Mouse (Mus musculus) kidney, postnatal 0 days (tissue): ENCODE data around the gene Macrod2. TPM values are rescaled to one million over a fixed set of nuclear protein-coding genes. Genes with fewer than 3 reads are reported as not detected.

Experiments
- ATAC-seq: fragments of 200-750 bp; cut with Nextera tagmentation; replicated peaks from 2 replicates; pipeline ENCODE4 v1.8.0; 2017; ENCODE audit warnings: low read depth, moderate number of reproducible peaks, moderate TSS enrichment, moderate library complexity; ENCODE audit not compliant: low FRiP score
- DNase-seq: peaks from one replicate; pipeline ENCODE4 v3.0.0-alpha.2; 2016; ENCODE audit warnings: low spot score
- H3K27ac ChIP-seq: fragments of 300-500 bp; sonication (generic); 2 replicates; pipeline ENCODE4 v1.5.1; 2014; ENCODE audit warnings: mild to moderate bottlenecking
- H3K27me3 ChIP-seq: fragments of 300-500 bp; sonication (generic); 2 replicates; pipeline ENCODE4 v1.6.1; 2014; ENCODE audit warnings: low read length, mixed read lengths; ENCODE audit not compliant: insufficient read depth
- H3K36me3 ChIP-seq: fragments of 300-500 bp; sonication (generic); 2 replicates; pipeline ENCODE4 v1.6.1; 2014; ENCODE audit warnings: low read length, mixed read lengths; ENCODE audit not compliant: insufficient read depth
- H3K4me1 ChIP-seq: fragments of 300-500 bp; sonication (generic); replicated peaks from 2 replicates; pipeline ENCODE4 v1.6.1; 2014; ENCODE audit warnings: antibody characterized with exemption, low read length, mixed read lengths; ENCODE audit not compliant: insufficient read depth
- H3K4me2 ChIP-seq: fragments of 300-500 bp; sonication (generic); 2 replicates; pipeline ENCODE4 v1.6.1; 2014; ENCODE audit warnings: mild to moderate bottlenecking, low read length, moderate library complexity, mixed read lengths
- H3K4me3 ChIP-seq: fragments of 300-500 bp; sonication (generic); replicated peaks from 2 replicates; pipeline ENCODE4 v1.5.1; 2014; ENCODE audit warnings: low read depth, low read length
- H3K9ac ChIP-seq: fragments of 300-500 bp; sonication (generic); 2 replicates; pipeline ENCODE4 v1.6.1; 2014; ENCODE audit warnings: low read depth, low read length
- H3K9me3 ChIP-seq: fragments of 300-500 bp; sonication (generic); replicated peaks from 2 replicates; pipeline ENCODE4 v1.6.1; 2016; ENCODE audit warnings: low read length, inconsistent platforms, mixed read lengths
- CTCF ChIP-seq: IDR thresholded peaks from 2 replicates; pipeline ENCODE4 v1.5.1; 2016; ENCODE audit warnings: antibody characterized with exemption, low read depth, mild to moderate bottlenecking, moderate library complexity
- WGBS: fragments of 180-500 bp; shearing (Covaris S2); extraction: QIAGEN DNeasy Blood & Tissue Kit; methylation state at CpG from one replicate; pipeline ENCODE4 v1.1.7; 2014; 5-methylcytosine and 5-hydroxymethylcytosine counted together
- polyA plus RNA-seq: library from polyadenylated mRNA; unstranded; fragments of >200 nt; fragmentation: Nextera tagmentation; extraction: Ambion mirVana; gene quantifications from 2 replicates; pipeline ENCODE4 v1.2.1, GENCODE M21; 2015

Macrod2 gene
- polyA plus RNA-seq, 1 experiment from 2014 or later: 28.6 TPM

DNA sequence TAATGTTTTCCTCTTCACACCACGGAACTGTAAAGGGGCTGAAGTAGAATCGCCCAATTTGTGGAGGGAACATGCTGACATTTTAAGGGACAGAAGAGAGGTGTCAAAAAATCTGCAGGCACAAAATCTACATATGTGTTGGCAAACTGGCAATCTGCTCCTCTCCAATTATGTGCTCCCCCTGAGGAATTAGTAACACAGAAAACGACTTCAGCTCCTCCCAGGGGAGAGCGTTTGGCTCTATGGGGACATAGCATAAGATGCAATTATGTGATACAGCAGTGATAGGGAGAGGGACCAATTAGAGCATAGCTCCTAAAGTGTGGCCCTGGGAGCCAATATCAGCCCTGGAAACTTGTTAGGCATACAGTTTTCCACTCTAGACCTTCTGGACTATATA lies 1317.2 kb downstream of the Macrod2 start:
- no peak overlapping the region for H3K4me2 ChIP-seq
- whole genome bisulfite sequencing: 83% methylated on average over 4 of the region's 4 CpGs
- no peaks in the 10 kb centered on the region for H3K4me1 ChIP-seq
- DNase-seq: no peak
- no peaks in the 10 kb centered on the region for H3K27me3 ChIP-seq
- no peak for ATAC-seq
- no peaks in the 10 kb centered on the region for H3K36me3 ChIP-seq
- no peak overlapping the region for H3K4me3 ChIP-seq
- H3K9me3 ChIP-seq: no peaks in the 10 kb centered on the region
- no peak overlapping the region for H3K9ac ChIP-seq
- TF ChIP-seq CTCF: no peak
- no peak overlapping the region for H3K27ac ChIP-seq

DNA sequence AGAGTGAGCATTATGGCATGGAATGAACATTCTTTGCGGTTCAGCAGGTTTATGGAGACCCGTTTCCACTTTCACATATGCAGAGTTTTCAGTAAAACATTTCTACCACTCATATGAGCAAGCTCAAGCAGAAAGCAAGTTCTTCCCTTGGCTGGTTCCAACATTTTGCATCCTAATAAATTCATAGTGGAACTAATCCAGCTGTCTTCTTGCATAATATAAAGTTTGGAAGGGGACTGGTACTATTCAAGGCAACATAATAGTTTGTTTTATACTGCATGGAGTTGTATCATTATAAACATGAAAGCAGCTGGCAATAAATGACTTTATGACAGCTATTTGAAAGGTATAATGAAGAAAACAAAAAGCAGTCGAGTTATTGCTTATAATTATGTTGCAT lies 1320.0 kb downstream of the Macrod2 start:
- Histone ChIP-seq H3K4me3 (no peak overlapping the region), H3K9me3 (no peaks in the 10 kb centered on the region), H3K9ac (no peak overlapping the region), H3K4me1 (no peaks in the 10 kb centered on the region), H3K4me2 (no peak overlapping the region), H3K27me3 (no peaks in the 10 kb centered on the region), H3K36me3 (no peaks in the 10 kb centered on the region), H3K27ac (no peak overlapping the region)
- WGBS: 71% methylated on average over 3 of the region's 3 CpGs
- ATAC-seq: no peak
- no peak for DNase-seq
- TF ChIP-seq CTCF: no peak

DNA sequence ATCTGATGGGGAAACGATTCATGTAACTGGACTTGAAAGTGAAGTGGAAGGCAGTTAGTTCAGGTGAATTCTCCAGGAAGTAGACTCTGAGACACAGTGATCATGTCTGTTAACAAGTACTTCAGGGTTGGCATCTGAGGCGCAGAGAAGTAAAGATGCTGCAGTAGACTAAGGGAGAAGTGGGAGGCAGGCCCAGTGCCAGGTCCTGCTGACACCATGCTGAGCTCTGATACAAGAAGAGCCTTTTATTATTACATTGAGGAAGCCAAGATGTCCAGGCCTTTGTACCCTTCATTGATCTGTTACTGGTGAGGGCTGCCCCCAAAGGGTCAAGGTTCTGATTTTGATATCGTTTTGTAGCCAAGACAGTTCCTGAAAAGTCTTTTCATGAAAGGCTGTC lies 1327.4 kb downstream of the Macrod2 start:
- Histone ChIP-seq H3K4me3 (no peak overlapping the region), H3K36me3 (no peaks in the 10 kb centered on the region), H3K9ac (no peak overlapping the region), H3K4me1 (no peaks in the 10 kb centered on the region), H3K9me3 (no peaks in the 10 kb centered on the region), H3K27ac (no peak overlapping the region), H3K27me3 (no peaks in the 10 kb centered on the region), H3K4me2 (no peak overlapping the region)
- no peak for TF ChIP-seq CTCF
- DNase-seq (no peak), ATAC-seq (no peak)
- 70% methylated on average over 3 of the region's 3 CpGs for WGBS

DNA sequence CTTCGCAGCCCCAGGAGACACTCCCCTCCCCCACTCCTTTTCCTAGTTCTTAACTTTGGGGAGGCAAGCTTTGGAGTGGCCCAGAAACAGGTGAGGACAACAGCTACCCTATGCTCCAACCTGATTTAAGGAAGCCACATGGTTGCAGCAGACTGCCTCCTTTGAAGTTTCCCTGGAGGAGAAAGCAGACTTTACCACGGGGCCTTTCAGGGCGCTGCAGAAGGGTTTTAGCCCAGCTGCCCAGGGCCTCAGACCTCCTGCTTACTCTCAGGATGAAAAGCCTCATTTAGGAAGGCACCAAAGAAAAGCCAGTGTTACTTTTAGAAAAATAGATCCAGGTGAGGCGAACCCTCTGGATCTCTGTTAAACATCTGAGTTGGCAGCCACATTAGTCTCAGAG lies 1333.9 kb downstream of the Macrod2 start:
- TF ChIP-seq CTCF: no peak
- ATAC-seq (no peak), DNase-seq (no peak)
- no peaks in the 10 kb centered on the region for H3K9me3 ChIP-seq
- H3K4me3 ChIP-seq: no peak overlapping the region
- no peaks in the 10 kb centered on the region for H3K36me3 ChIP-seq
- no peak overlapping the region for H3K4me2 ChIP-seq
- no peaks in the 10 kb centered on the region for H3K4me1 ChIP-seq
- H3K27ac ChIP-seq: no peak overlapping the region
- H3K9ac ChIP-seq: no peak overlapping the region
- H3K27me3 ChIP-seq: no peaks in the 10 kb centered on the region
- 57% methylated on average over 4 of the region's 4 CpGs for WGBS

DNA sequence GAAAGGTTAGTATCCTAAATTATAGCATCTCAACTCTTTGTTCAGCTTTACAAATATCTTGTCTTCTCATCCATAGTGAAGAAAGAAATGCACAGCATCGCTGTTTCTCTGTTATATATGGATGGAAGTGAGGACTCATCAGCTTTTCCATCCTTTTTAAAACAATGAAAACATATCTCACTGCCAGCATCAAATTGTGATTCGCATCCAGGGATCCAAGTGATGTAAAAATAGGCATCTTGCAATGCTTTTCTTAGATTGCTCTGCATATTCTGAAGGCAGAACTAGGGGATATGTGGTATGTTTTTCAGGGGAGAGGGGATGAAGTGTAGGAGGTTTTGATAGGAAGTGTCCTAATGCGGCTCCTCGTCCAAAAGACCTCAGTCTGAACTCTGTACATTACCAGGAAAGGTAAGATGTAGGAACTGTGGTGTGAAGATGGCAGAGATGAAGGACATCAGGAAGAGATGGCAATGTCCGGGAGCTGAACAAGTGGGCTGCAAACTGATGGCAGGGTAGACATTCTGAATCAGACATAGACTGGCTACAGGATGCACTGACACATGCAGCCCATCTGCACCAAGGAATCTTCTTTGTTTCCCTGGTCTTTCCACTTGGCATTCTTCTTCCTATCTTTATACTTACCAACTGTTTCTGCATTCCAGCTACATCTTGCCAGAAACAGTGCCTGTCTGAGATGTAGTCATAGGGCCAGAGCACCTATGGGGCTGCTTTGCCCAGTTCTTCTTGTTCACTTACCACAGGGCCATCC lies 1341.8 kb downstream of the Macrod2 start:
- Histone ChIP-seq H3K9me3 (no peaks in the 10 kb centered on the region), H3K9ac (no peak overlapping the region), H3K4me2 (no peak overlapping the region), H3K27me3 (no peaks in the 10 kb centered on the region), H3K27ac (no peak overlapping the region), H3K36me3 (no peaks in the 10 kb centered on the region), H3K4me1 (no peaks in the 10 kb centered on the region), H3K4me3 (no peak overlapping the region)
- DNase-seq: no peak
- no peak for ATAC-seq
- no peak for TF ChIP-seq CTCF
- WGBS: 85% methylated on average over 5 of the region's 5 CpGs

DNA sequence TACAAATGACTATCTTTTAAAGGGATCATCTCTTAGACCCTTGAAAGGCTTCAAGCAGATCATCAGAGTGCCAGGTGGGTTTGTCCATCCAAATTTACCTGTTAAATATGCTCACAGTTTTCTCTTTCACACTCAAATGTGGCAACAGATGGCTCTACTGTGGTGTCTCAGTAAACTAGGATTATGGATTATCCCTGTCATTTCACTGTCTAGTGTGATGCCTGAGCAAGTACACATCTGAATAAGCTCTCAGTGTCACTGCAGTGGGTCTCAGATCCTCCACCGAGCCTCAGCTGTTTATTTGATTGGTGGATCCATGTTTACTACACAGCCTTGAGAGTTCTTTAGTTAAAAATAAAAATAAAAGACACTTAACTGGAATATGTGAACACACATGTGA lies 1343.6 kb downstream of the Macrod2 start:
- no peak overlapping the region for H3K4me3 ChIP-seq
- no peak for TF ChIP-seq CTCF
- H3K4me1 ChIP-seq: no peaks in the 10 kb centered on the region
- no peaks in the 10 kb centered on the region for H3K27me3 ChIP-seq
- no peak overlapping the region for H3K9ac ChIP-seq
- H3K27ac ChIP-seq: no peak overlapping the region
- no peak for ATAC-seq
- H3K36me3 ChIP-seq: no peaks in the 10 kb centered on the region
- H3K9me3 ChIP-seq: no peaks in the 10 kb centered on the region
- H3K4me2 ChIP-seq: no peak overlapping the region
- no peak for DNase-seq
- 68% methylated on average over 1 of the region's 1 CpGs for WGBS

DNA sequence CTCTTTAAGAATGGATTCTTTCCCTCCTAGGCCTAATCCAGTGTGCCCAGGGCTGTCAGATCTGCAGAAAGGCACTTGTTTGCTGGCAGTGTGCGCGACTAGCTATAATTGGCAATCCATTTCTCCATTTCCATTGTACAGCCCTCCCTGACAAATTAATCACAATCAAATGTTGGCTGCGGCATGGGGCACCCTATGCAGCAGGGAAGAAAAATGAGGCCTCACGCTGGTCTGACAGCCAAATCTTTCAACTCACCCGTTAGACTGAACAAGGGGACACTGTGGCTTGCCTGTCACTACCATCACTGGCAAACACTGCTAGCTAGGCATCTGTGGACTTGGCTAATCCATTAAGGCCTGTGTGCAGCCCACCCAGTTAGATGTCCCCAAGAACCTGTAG lies 1345.2 kb downstream of the Macrod2 start:
- H3K9ac ChIP-seq: no peak overlapping the region
- no peak for TF ChIP-seq CTCF
- no peak overlapping the region for H3K4me2 ChIP-seq
- H3K4me3 ChIP-seq: no peak overlapping the region
- H3K36me3 ChIP-seq: no peaks in the 10 kb centered on the region
- H3K27me3 ChIP-seq: no peaks in the 10 kb centered on the region
- no peaks in the 10 kb centered on the region for H3K4me1 ChIP-seq
- no peaks in the 10 kb centered on the region for H3K9me3 ChIP-seq
- no peak overlapping the region for H3K27ac ChIP-seq
- ATAC-seq (no peak), DNase-seq (no peak)
- WGBS: 90% methylated on average over 5 of the region's 5 CpGs
